Mouse (Mus musculus) adrenal gland (tissue): ENCODE measurements around the gene Syne2.

ENCODE experiments used
- intact Hi-C: fragments of 180-260 bp; cut with DNase I; formaldehyde crosslinking; loops from one replicate; pipeline ENCODE4 v1.15.1; 2025

Gene Syne2

DNA sequence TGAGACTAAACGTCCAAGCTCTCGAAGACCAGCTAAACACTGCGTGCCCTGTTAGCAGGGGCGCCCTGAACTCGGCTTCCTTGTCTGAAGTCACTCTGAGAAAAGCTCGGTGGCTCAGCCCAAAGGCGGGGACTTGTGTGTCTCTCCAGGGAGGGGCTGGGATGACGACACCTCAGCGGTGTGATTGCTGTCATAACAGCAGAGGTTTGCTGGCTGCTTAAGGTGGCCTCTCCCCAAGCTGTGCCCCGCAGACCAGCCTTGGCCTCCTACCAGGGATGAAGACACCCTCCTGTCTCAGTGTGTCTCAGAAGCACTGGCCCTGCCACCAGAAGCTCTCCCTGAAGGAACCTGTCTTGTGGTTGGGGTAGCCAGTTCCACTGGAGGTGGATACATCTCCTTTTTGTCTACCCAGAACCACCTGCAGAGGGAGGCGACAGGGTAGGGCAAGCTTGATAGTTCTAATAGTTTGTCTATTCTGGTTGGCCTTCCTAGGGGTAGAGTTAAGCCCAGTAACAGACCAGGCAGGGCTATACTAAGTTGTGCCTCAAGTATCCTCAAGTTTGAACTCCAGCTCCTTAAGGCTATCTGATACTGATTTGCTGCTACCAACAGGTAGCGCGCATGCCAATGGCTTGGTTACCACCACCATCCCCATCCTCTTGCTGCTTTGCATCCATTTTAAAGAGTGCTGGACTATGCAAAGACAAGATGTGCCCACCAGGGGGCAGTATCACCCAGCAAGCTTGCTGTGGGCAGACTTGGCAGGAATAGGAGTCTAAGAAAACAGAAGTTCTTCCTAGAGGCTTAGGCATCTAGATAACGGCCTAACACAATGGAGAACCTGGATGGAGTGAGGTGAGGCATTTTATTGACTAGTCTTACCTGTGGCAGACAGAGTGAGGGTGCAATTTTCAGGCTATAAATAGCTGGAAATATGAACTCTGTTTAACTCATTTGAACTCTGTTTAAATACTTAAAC, 198.5 kb downstream of the Syne2 start:
- intact Hi-C loops, result loop anchor here (5.0 kb wide), 1 partner anchor 161 kb away; the partner anchor contains the start of gene Esr2

DNA sequence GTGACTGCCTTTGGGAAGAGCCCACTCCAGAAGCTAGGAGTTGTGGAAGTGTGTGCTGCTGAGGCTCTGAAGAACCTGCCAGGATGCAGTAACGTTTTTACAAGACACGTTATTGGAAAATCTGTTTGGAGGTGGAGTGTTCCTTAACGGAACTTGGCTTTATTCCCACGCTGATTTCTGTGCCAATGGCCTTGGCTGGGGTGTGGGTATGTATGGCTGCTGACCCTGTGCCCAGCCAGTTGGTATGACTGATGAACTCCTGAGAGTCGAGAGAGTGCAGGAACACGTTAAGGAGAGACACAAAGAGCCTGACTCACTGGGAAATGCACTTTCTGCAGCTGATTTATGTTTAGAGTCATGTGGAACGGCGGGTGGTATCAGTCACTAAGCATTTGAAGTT, 200.7 kb downstream of the Syne2 start:
- intact Hi-C loops, result loop anchor here (5.0 kb wide), 1 partner anchor 159 kb away; the partner anchor contains the start of gene Esr2

DNA sequence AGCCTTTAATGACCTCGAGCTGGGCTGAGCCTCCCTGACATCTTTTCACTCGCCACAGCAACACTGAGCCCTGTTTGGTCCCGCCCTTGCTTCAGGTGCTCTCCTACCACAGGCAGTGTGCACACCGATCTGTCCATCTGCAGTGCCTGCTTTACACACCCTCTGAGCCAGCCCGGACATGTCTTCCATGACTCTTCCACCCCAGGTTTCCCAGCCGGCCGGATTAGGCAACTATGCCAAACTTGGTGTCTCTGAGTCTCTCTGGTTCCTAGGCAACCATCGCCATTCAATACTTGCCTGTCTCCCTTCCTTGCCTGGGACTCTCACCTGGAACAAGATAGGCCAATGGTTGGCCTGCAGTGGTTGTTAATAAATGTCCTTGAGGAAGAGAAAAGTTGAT, 224.4 kb downstream of the Syne2 start:
- intact Hi-C loops, result no loop called here

DNA sequence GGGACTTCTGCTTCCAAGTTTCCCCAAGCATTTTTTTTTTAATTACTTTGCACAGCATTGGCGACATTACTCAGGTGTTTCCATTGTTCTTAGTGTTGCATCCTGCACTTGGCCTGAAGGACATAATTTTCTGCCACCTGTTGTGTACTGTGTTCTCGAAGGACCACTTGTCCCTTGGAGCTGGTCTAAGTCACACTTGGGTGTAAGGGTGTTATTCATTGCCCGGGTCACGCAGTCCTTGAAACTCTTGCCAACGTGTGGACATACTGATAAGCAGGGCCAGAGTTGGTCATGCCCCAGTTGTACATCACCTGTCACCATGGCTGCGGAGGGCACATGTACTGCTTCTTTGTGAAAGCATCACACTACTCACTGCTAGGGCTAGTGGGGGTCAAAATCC, 228.6 kb downstream of the Syne2 start:
- intact Hi-C loops, result no loop called here

DNA sequence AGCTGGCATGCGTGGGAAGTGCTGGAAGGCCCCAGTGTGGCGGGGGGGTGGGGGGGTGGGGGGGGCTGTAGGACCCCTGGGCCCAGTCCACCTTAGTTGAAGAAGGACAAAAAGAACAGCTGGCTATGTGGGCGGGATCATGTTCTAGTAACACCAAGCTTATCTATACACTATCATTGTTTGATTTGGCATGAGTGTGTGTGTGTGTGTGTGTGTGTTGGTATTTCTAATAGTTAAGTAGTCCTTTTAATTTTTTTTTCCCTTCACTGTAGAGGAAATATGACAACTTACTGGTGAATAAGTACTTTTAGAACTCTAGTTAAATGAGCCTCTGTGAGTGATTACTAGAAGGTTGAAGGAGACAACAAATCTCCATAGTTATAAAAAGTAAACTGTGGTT, 230.0 kb downstream of the Syne2 start:
- intact Hi-C loops, result no loop called here

DNA sequence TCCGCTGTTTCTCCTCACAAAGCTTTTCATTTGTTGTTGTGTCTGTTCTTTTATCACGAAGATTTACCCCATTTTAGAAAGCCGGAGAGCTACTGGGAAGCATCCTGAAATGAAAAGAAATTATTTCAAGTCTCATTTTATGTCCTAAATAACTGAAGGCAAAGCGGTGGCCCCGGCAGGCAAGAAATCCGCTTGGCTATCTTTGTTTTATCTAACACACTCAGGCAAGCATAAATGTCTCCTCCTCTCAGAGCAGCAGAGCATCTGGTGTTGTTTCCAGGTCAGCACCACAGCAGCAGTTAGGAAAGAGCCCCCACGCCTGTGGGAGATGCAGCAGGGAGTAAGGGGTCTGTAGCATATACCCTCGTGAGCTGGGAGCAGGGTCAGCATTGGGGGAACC, 230.7 kb downstream of the Syne2 start:
- intact Hi-C loops, result no loop called here

DNA sequence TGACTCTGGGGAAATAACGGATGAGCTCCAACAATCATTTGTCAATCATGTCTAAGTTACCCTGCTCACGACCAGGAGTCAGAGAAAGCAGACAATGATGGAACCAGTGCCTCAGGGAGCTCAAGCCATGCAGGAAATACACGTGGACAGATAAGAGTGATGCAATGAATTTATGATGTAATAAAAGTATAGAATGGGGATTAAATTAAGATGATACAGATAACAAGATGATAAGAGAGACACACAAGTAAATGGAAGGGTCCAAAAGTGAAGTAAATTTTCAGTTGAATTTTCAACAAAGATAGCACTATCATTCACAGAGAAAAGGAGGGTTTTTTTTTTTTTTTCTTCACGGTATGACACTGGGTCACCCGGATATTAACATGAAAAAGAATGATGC, 231.4 kb downstream of the Syne2 start:
- intact Hi-C loops, result no loop called here

DNA sequence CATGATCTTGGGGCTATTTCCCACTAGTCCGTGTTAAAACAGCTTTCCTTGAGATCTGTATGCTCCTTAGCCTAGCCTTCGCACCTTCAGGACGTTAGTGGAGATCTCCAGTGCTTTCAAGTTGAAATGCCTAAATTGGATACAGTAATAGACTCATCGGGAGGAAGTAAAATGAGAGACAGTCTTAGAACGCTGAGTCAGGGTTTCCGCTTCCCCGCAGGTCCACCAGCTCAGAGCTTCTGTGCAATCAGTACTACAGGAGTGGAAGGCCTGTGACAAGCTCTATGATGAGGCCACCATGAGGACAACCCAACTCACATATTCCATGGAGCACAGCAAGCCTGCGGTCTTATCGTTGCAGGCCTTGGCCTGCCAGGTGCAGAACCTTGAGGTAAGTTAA, 233.9 kb downstream of the Syne2 start:
- intact Hi-C loops, result loop anchor here (10.0 kb wide), 1 partner anchor 117 kb away; no protein-coding TSS in a partner anchor

DNA sequence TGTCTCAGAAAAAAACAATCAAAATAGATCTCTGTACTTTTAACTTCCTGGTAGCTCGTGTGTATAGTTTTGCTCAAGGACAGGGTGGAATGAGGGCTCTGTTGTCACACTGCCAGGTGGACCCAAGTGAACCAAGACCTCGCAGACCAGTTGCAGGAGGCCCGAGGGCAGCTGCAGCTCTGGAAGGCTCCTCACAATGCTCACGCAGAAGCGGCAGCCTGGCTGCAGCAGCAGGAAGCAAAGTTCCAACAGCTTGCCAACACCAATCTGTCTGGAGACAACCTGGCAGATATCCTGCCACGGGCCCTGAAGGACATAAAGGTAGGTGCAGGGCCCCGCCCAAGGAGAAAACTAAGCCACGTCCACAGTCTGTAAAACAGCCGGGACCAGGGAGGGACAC, 236.7 kb downstream of the Syne2 start:
- intact Hi-C loops, result loop anchor here (10.0 kb wide), 1 partner anchor 120 kb away; no protein-coding TSS in a partner anchor

DNA sequence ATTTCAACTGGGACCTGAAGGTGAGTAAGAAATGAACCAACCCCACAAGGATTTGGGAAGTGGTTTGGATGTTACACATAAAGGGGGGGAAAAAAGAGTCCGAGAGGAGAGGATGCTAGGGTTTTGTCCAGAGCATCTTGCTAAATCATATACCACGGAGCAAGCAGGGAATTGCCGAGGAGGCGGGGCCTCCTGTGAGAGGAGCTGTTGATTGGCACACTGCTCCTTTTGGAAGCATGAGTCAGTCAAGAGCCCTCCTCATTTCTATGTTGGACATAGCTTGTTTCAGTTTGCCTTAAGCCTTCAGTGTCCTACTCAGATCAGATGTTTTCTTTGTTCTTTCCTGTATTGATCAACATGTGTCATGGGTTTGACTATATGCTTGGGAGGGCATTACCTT, 245.1 kb downstream of the Syne2 start:
- intact Hi-C loops, result no loop called here

DNA sequence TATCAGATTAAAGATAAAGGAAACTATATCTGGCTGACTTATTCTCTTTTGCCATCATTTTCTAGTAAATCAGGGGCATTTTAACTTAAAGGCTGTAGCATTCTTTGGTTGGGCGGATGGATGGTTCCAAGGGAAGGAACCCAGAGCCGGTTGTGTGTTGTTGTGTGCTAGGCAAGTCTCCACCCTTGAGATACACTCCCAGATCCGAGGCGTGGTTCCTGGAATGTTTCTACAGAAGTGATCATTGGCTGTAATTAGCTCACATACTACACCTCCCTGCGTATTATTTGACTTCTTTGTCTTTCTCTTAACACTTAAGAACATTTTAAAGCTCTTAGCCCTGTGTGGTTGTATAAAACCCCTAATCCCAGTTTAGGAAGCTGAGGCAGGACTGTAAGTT, 252.5 kb downstream of the Syne2 start:
- intact Hi-C loops, result no loop called here

DNA sequence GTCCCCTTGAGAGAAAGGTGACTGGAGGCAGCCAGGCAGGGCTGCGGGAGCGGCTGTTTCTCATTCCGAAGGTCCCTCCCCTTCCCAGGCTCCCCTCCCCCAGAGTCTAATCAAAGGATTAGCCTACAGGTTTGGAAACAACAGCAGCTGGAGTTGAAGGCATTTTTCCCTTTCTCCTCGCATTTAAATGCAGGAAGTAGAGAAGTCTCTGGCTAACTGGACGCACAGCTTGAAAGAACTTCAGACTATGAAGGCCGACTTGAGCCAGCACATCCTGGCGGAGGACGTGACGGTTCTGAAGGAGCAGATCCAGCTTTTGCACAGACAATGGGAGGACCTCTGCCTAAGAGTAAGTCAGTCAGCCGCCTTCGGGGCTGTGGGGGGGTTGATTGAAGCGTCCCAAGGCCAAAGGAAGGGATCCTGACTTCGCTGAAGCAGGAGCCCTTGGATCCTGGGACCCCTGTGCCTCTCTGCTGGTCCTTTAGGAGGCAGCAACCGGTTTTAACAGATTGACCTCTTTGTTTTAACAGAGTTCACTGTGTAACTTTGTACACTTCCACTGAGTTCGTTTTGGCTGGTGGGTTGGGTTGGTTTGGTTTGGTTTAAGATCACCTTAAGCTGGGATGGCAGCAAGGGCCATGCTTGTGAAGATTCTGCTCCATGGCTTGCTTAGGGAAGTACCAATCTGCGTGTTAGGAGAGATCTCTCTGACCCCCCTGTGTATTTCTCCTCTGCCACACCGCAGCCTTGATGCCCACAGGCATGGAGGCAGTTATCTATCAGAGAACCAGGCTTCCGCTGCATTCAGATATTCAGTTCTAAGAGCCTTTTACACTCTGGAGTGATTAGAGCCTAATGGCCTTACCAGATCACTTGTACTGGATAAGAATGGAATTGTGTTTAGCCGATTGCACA, 254.3 kb downstream of the Syne2 start:
- intact Hi-C loops, result no loop called here

DNA sequence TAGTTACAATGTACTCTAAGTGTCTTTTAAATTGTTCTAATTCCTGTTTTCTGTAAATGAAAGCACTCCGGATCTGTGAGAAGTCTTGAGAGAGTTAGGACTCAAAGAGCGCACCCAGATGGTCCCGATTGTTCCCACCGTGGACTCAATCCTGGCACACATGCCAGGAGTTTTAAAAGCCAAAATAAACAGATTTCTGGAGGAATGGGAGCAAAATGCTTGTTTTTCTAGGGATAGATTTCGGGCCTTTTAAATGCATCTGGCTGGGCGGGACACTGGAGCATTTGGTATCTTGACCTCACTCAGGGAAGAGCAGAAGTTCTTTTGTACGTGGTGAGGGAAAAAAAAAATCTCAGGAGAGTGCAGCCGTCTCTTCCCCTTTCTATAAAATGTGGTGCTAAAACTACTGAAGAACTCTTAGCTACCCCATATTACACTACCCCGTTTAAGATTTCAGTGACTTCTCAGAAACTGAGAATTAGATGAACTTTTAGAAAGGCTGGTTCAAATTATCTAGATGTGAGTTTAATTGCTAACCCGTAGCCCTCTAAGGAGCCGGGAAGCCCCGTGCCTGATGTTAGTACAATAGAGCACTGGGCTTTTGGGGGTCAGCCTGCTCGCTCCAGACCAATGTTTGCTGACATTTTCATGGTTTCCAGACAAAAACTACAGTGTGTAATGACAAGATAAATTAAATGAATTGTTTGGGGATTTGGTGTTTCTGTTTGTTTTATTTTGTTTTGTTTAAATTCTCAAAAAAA, 255.3 kb downstream of the Syne2 start:
- intact Hi-C loops, result no loop called here

DNA sequence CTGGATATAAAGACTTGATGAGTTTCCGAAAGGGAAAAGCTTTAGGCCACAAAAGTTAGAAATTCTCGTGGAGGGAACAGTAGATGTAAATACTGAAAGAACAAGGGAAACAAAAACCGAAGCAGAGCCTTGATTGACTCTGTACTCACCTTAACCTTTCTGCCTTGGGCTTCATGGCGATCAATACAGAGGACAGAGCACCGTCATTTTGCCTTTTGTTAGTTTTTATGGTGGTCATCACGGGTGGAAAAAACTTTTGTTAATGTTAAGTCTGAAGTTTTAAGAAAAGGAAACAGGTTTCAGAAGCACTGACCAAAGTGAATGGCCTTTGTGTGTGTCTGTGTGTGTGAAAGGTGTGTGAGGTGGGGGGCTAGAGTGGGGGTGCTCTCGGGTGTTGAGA, 256.0 kb downstream of the Syne2 start:
- intact Hi-C loops, result no loop called here

DNA sequence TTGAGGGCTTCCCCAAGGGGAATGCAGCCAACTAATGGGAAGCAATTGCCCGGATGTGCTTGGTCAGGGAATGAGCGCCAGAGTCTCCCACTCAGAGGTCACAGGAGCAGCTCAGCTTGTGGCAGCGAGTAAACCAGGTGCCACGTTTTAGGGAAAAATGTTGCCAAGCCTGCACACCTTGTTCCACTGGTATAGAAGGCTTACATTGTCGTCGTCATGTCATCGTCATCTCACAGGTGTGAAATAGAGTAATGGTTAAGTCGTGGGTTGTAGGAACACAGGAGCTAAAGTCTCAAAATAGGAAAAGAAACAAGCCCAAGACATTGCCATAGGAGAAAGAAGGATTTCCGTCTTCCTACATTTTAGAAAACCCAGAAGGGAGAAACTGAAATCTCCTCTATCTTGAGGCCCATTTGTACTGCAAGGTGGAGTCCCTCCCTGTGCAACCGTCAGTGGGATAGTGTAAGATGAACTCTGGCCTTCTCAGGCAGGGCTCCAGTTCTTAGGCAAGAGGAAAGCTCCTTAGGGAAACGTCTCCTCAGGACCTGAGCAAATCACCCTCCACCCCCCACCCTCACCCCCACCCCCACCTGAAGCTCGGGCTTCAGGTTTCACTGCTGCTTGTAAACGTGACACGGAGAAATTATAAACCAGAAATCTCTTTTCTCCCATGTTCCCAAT, 263.1 kb downstream of the Syne2 start:
- intact Hi-C loops, result no loop called here

DNA sequence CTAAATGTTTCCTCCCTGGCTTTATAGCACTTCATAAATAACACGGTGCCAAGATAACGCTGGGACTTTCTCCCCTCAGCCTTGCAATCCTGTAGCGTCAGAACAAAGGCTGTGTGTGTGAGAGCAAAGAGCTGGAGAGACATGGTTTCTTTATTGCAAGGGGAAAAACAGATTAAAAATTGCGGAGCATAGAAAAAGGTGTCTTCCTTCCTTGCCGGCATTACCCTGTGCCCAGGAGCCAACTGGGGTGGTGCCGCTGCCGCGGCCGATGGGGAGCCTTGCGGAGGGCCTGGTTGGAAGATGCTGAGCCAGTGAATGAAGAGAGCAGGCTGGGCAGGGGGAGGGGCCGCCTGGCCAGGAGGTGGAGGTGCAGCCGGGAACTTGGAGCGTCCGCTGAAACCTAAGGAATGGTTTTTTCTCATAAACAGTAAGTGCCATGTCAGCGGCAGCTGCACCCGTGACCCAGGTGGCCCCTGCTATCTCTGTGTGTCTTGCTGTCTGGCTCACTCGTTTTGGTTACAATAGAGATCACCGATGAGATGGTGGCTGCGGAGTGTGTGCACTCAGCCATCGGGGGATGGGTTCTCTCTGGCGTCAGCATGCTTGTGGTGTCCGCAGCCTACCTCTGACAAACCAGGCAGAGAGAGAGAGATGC, 263.8 kb downstream of the Syne2 start:
- intact Hi-C loops, result no loop called here

DNA sequence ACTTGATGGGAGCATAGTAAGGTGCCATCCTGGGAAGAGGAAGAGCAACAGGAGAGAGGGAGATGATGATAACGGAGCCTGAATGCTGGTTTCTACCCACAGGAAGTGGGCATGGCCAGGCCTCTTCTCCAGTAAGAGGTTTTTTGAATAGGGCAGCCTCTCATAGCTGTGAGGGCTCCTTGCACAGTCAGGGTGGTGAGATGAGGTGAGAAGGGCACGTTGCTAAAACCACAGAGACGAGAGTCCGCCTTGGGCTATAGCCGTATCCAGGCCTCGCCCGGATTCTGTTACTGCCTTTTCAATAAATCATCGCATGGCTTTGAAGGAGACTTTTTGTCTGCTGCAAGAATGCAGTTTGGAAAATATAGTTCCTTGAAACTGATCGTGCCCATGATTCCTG, 267.1 kb downstream of the Syne2 start:
- intact Hi-C loops, result no loop called here

DNA sequence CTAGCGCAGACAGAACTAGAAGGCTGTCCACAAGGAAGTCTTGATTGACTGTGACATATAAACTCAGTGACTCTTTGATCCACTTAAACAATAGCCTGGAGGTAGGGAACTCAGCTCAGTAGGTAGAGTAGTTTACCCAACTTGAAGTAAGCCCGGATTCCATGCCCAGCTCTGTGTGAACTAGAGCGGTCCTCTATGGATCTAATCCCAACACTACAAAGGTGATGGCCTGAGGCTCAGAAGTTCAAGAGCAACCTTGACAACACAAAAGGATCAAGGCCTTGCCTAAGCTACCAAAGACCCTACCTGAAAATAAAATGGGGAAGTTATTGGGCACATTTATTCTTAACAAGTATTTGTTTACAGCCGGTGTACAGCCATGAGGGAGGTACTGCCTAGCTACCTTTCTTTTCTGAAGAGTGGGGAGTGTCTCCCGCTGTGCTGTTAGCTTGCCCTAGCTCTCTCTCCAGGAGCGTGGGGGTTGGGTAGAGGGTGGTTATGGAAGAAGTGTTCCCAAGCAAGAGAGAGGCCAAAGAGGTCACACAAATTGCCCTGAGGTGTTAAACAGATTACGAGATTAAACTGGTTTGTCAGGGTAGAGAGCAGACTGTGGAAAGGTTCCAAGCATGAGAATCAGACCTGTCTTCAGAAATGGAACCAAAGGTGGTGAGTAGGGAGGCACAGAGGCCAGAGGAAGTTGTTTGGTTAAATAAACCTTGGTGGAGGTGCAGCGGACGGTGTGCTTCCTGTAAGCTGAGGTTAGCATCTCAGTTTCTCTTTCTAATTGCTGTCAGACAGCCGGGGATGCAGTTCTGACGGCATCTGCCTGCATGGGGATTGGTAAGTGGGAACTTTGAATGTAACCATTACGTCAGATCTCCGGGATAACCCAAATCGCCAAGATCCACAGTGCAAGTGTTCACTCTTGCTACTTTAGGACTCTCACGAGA, 268.3 kb downstream of the Syne2 start:
- intact Hi-C loops, result no loop called here

DNA sequence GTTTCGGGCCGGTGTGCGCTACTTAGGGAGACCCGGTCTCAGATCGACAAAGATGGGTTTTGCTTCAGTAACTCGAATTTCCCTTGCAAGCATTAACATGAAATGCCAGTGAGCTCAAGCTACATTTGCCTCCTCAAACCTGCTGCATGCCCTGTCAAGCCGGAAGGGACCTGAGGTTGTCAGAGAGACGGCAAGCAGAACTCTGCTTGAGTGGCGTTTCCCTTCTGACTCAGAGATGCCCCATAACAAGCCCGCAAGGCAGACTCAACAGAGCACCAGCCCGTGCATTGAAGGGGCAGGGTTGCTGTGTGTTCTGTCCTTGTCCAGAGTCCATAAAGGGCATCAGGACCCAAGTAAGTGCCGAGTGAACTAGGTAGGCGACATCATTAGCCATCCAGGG, 269.1 kb downstream of the Syne2 start:
- intact Hi-C loops, result no loop called here
